Mouse (Mus musculus) neural tube, embryonic 11.5 days (tissue): ENCODE data around the gene Proca1. TPM values are rescaled to one million over a fixed set of nuclear protein-coding genes. Genes with fewer than 3 reads are reported as not detected.

Experiments
- ATAC-seq: fragments of 200-750 bp; cut with Nextera tagmentation; 2 replicates; pipeline ENCODE4 v1.8.0; 2017; ENCODE audit warnings: moderate number of reproducible peaks, mild to moderate bottlenecking, moderate TSS enrichment, moderate library complexity; ENCODE audit not compliant: insufficient read depth, low FRiP score, low TSS enrichment
- DNase-seq: peaks from one replicate; pipeline ENCODE4 v3.0.0-alpha.2; 2015; ENCODE audit warnings: low spot score
- H3K27ac ChIP-seq: fragments of 300-500 bp; sonication (generic); 2 replicates; pipeline ENCODE4 v1.5.1; 2014; ENCODE audit warnings: low read depth, mild to moderate bottlenecking, low read length
- H3K27me3 ChIP-seq: fragments of 300-500 bp; sonication (generic); 2 replicates; pipeline ENCODE4 v1.6.1; 2014; ENCODE audit warnings: mild to moderate bottlenecking, low read length, mixed read lengths; ENCODE audit not compliant: control insufficient read depth, insufficient read depth
- H3K36me3 ChIP-seq: fragments of 300-500 bp; sonication (generic); 2 replicates; pipeline ENCODE4 v1.6.1; 2014; ENCODE audit warnings: mild to moderate bottlenecking, low read length, moderate library complexity, mixed read lengths; ENCODE audit not compliant: control insufficient read depth, insufficient read depth
- H3K4me1 ChIP-seq: fragments of 300-500 bp; sonication (generic); 2 replicates; pipeline ENCODE4 v1.6.1; 2014; ENCODE audit warnings: low read length, mixed read lengths; ENCODE audit not compliant: control insufficient read depth, insufficient read depth
- H3K4me2 ChIP-seq: fragments of 300-500 bp; sonication (generic); 2 replicates; pipeline ENCODE4 v1.6.1; 2014; ENCODE audit warnings: low read depth, mild to moderate bottlenecking, moderate library complexity
- H3K4me3 ChIP-seq: fragments of 300-500 bp; sonication (generic); 2 replicates; pipeline ENCODE4 v1.5.1; 2014; ENCODE audit warnings: low read depth, low read length
- H3K9ac ChIP-seq: fragments of 300-500 bp; sonication (generic); 2 replicates; pipeline ENCODE4 v1.6.1; 2014; ENCODE audit warnings: mild to moderate bottlenecking, low read length
- H3K9me3 ChIP-seq: fragments of 300-500 bp; sonication (generic); 2 replicates; pipeline ENCODE4 v1.6.1; 2016; ENCODE audit warnings: low read length; ENCODE audit not compliant: control insufficient read depth
- WGBS: fragments of 180-500 bp; shearing (Covaris S2); extraction: QIAGEN DNeasy Blood & Tissue Kit; methylation state at CpG from one replicate; pipeline ENCODE4 v1.1.7; 2014; 5-methylcytosine and 5-hydroxymethylcytosine counted together
- polyA plus RNA-seq: library from polyadenylated mRNA; unstranded; fragments of >200 nt; fragmentation: Nextera tagmentation; extraction: Ambion mirVana; gene quantifications from 2 replicates; pipeline ENCODE4 v1.2.1, GENCODE M21; 2014

Proca1 gene
- polyA plus RNA-seq, 1 experiment from 2014 or later, result 0.49 TPM

- Histone ChIP-seq H3K27ac (no peak overlapping the region), H3K36me3 (peaks cover 8% of the 10 kb centered on the region), H3K4me1 (0 out of 2 replicates have a peak, but pooled peaks cover 2% of the 10 kb centered on the region), H3K4me3 (peak overlapping the region; percentile 30), H3K4me2 (peak overlapping the region; percentile 46), H3K9ac (no peak overlapping the region), H3K27me3 (no peaks in the 10 kb centered on the region), H3K9me3 (no peaks in the 10 kb centered on the region)
- 66% methylated on average over 23 of the region's 23 CpGs for WGBS
- ATAC-seq (no peak), DNase-seq (no peak)
Observed at GRCm38 (mm10) chr11:78195101-78195863, 2.1 kb downstream of the Proca1 start.

GRCm38 (mm10) chr11:78202372-78202771 is 9.2 kb downstream of the Proca1 start:
- Histone ChIP-seq H3K4me2 (no peak overlapping the region), H3K9ac (no peak overlapping the region), H3K27ac (no peak overlapping the region), H3K27me3 (no peaks in the 10 kb centered on the region), H3K9me3 (no peaks in the 10 kb centered on the region), H3K36me3 (peaks cover 4% of the 10 kb centered on the region; the same call in 1 of the 2 replicates), H3K4me3 (no peak overlapping the region), H3K4me1 (peaks cover 28% of the 10 kb centered on the region)
- DNase-seq (no peak), ATAC-seq (no peak)
- WGBS, result 90% methylated on average over 3 of the region's 3 CpGs

- H3K9ac ChIP-seq, result 0 out of 2 replicates have a peak overlapping the region, but pooled peaks have one; percentile 26
- no peaks in the 10 kb centered on the region for H3K9me3 ChIP-seq
- no peaks in the 10 kb centered on the region for H3K27me3 ChIP-seq
- peaks cover 18% of the 10 kb centered on the region for H3K36me3 ChIP-seq
- DNase-seq, result no peak
- 67% methylated on average over 6 of the region's 6 CpGs for WGBS
- peaks cover 28% of the 10 kb centered on the region for H3K4me1 ChIP-seq
- peak overlapping the region; percentile 96 for H3K27ac ChIP-seq
- ATAC-seq, result no peak
- H3K4me2 ChIP-seq, result no peak overlapping the region
- H3K4me3 ChIP-seq, result no peak overlapping the region
Observed at GRCm38 (mm10) chr11:78204287-78204686, 11.1 kb downstream of the Proca1 start.

GRCm38 (mm10) chr11:78205361-78206206 is 12.4 kb downstream of the Proca1 start:
- H3K4me3 ChIP-seq, result no peak overlapping the region
- ATAC-seq, result peak; percentile 71
- DNase-seq, result peak; percentile 57
- H3K27ac ChIP-seq, result peak overlapping the region; percentile 96
- peak overlapping the region; percentile 61 for H3K9ac ChIP-seq
- peaks cover 25% of the 10 kb centered on the region for H3K36me3 ChIP-seq
- 44% methylated on average over 13 of the region's 13 CpGs for whole genome bisulfite sequencing
- no peaks in the 10 kb centered on the region for H3K27me3 ChIP-seq
- H3K4me1 ChIP-seq, result peaks cover 28% of the 10 kb centered on the region
- no peaks in the 10 kb centered on the region for H3K9me3 ChIP-seq
- H3K4me2 ChIP-seq, result peak overlapping the region; percentile 21; the same call in 1 of the 2 replicates

- Histone ChIP-seq H3K4me2 (no peak overlapping the region), H3K36me3 (peaks cover 35% of the 10 kb centered on the region), H3K4me1 (peaks cover 28% of the 10 kb centered on the region), H3K4me3 (no peak overlapping the region), H3K27ac (peak overlapping the region; percentile 96), H3K9me3 (no peaks in the 10 kb centered on the region), H3K9ac (peak overlapping the region; percentile 37), H3K27me3 (no peaks in the 10 kb centered on the region)
- ATAC-seq (no peak), DNase-seq (no peak)
- 67% methylated on average over 7 of the region's 7 CpGs for WGBS
Observed at GRCm38 (mm10) chr11:78207190-78207589, 14.0 kb downstream of the Proca1 start.

GRCm38 (mm10) chr11:78209886-78210285 is 16.7 kb downstream of the Proca1 start:
- H3K4me2 ChIP-seq, result no peak overlapping the region
- H3K4me3 ChIP-seq, result no peak overlapping the region
- H3K4me1 ChIP-seq, result peaks cover 21% of the 10 kb centered on the region
- H3K9ac ChIP-seq, result no peak overlapping the region
- ATAC-seq, result no peak
- DNase-seq, result no peak
- 84% methylated on average over 6 of the region's 6 CpGs for WGBS
- H3K36me3 ChIP-seq, result peaks cover 42% of the 10 kb centered on the region
- H3K27ac ChIP-seq, result no peak overlapping the region
- no peaks in the 10 kb centered on the region for H3K27me3 ChIP-seq
- H3K9me3 ChIP-seq, result no peaks in the 10 kb centered on the region

- peaks cover 43% of the 10 kb centered on the region for H3K36me3 ChIP-seq
- 70% methylated on average over 7 of the region's 7 CpGs for WGBS
- no peak for ATAC-seq
Observed at GRCm38 (mm10) chr11:78210615-78211014, 17.4 kb downstream of the Proca1 start.

GRCm38 (mm10) chr11:78211513-78211912 is 18.3 kb downstream of the Proca1 start:
- Histone ChIP-seq H3K36me3 (peaks cover 48% of the 10 kb centered on the region), H3K9me3 (no peaks in the 10 kb centered on the region), H3K27me3 (no peaks in the 10 kb centered on the region), H3K4me1 (peaks cover 6% of the 10 kb centered on the region; the same call in 1 of the 2 replicates), H3K27ac (no peak overlapping the region), H3K4me3 (no peak overlapping the region), H3K4me2 (no peak overlapping the region), H3K9ac (no peak overlapping the region)
- DNase-seq, result no peak
- WGBS, result 86% methylated on average over 5 of the region's 5 CpGs
- ATAC-seq, result no peak

More at GRCm38 (mm10) chr11:78210615-78211014, 17.4 kb downstream of the Proca1 start:
- DNase-seq, result no peak
- Histone ChIP-seq H3K27me3 (no peaks in the 10 kb centered on the region), H3K9me3 (no peaks in the 10 kb centered on the region), H3K27ac (no peak overlapping the region), H3K4me3 (no peak overlapping the region), H3K4me1 (peaks cover 15% of the 10 kb centered on the region), H3K9ac (no peak overlapping the region), H3K4me2 (no peak overlapping the region)
